Mouse (Mus musculus): ENCODE data around the gene Tlk1. TPM values are rescaled to one million over a fixed set of nuclear protein-coding genes. Genes with fewer than 3 reads are reported as not detected.

Gene Tlk1
- polyA plus RNA-seq, 1 experiment from 2014 or later, result 46.8 TPM

- Histone ChIP-seq H3K4me2 (no peak overlapping the region), H3K27ac (no peak overlapping the region), H3K9ac (replicated peaks) (no peak overlapping the region), H3K4me1 (replicated peaks) (0 out of 2 replicates have a peak, but pooled peaks cover 3% of the 10 kb centered on the region), H3K27me3 (no peaks in the 10 kb centered on the region), H3K36me3 (no peaks in the 10 kb centered on the region), H3K9me3 (no peaks in the 10 kb centered on the region), H3K4me3 (replicated peaks) (no peak overlapping the region)
- ATAC-seq (ENCODE audit: insufficient number of reproducible peaks, insufficient read depth, low FRiP score, low TSS enrichment, low read depth), result no peak
- 94% methylated on average over 3 of the region's 3 CpGs for WGBS
Measured at GRCm38 (mm10) chr2:70789331-70789730, 36.2 kb downstream of the Tlk1 start.

- Histone ChIP-seq H3K27ac (no peak overlapping the region), H3K9ac (replicated peaks) (no peak overlapping the region), H3K27me3 (no peaks in the 10 kb centered on the region), H3K36me3 (peaks cover 6% of the 10 kb centered on the region; the same call in 1 of the 2 replicates), H3K9me3 (no peaks in the 10 kb centered on the region), H3K4me1 (replicated peaks) (no peaks in the 10 kb centered on the region), H3K4me2 (no peak overlapping the region), H3K4me3 (replicated peaks) (no peak overlapping the region)
- 83% methylated on average over 4 of the region's 4 CpGs for WGBS
- ATAC-seq (ENCODE audit: insufficient number of reproducible peaks, insufficient read depth, low FRiP score, low TSS enrichment, low read depth), result no peak
Measured at GRCm38 (mm10) chr2:70784447-70784846, 41.1 kb downstream of the Tlk1 start.

GRCm38 (mm10) chr2:70783504-70783903, 42.0 kb downstream of the Tlk1 start:
- peaks cover 6% of the 10 kb centered on the region; the same call in 1 of the 2 replicates for H3K36me3 ChIP-seq
- 84% methylated on average over 8 of the region's 8 CpGs for WGBS
- no peak overlapping the region for H3K9ac ChIP-seq (replicated peaks)
- no peak overlapping the region for H3K4me2 ChIP-seq
- no peak overlapping the region for H3K27ac ChIP-seq
- no peak overlapping the region for H3K4me3 ChIP-seq (replicated peaks)
- ATAC-seq (ENCODE audit: insufficient number of reproducible peaks, insufficient read depth, low FRiP score, low TSS enrichment, low read depth), result no peak
- no peaks in the 10 kb centered on the region for H3K9me3 ChIP-seq
- H3K27me3 ChIP-seq, result no peaks in the 10 kb centered on the region
- no peaks in the 10 kb centered on the region for H3K4me1 ChIP-seq (replicated peaks)

- 92% methylated on average over 1 of the region's 1 CpGs for WGBS
- no peaks in the 10 kb centered on the region for H3K4me1 ChIP-seq (replicated peaks)
- H3K36me3 ChIP-seq, result peaks cover 10% of the 10 kb centered on the region; the same call in 1 of the 2 replicates
- H3K27me3 ChIP-seq, result no peaks in the 10 kb centered on the region
- no peak overlapping the region for H3K27ac ChIP-seq
- ATAC-seq (ENCODE audit: insufficient number of reproducible peaks, insufficient read depth, low FRiP score, low TSS enrichment, low read depth), result no peak
- H3K9me3 ChIP-seq, result no peaks in the 10 kb centered on the region
- no peak overlapping the region for H3K4me2 ChIP-seq
- H3K9ac ChIP-seq (replicated peaks), result no peak overlapping the region
- no peak overlapping the region for H3K4me3 ChIP-seq (replicated peaks)
Measured at GRCm38 (mm10) chr2:70779634-70780033, 45.9 kb downstream of the Tlk1 start.

GRCm38 (mm10) chr2:70776744-70777143, 48.8 kb downstream of the Tlk1 start:
- no peaks in the 10 kb centered on the region for H3K27me3 ChIP-seq
- H3K4me2 ChIP-seq, result no peak overlapping the region
- no peak overlapping the region for H3K9ac ChIP-seq (replicated peaks)
- ATAC-seq (ENCODE audit: insufficient number of reproducible peaks, insufficient read depth, low FRiP score, low TSS enrichment, low read depth), result no peak
- peaks cover 6% of the 10 kb centered on the region; the same call in 1 of the 2 replicates for H3K36me3 ChIP-seq
- H3K27ac ChIP-seq, result no peak overlapping the region
- H3K9me3 ChIP-seq, result no peaks in the 10 kb centered on the region
- no peak overlapping the region for H3K4me3 ChIP-seq (replicated peaks)
- no peaks in the 10 kb centered on the region for H3K4me1 ChIP-seq (replicated peaks)
- WGBS, result 88% methylated on average over 2 of the region's 2 CpGs

GRCm38 (mm10) chr2:70764734-70765133, 60.8 kb downstream of the Tlk1 start:
- Histone ChIP-seq H3K4me3 (replicated peaks) (no peak overlapping the region), H3K27ac (no peak overlapping the region), H3K36me3 (peaks cover 4% of the 10 kb centered on the region; the same call in 1 of the 2 replicates), H3K4me1 (replicated peaks) (no peaks in the 10 kb centered on the region), H3K27me3 (no peaks in the 10 kb centered on the region), H3K4me2 (no peak overlapping the region), H3K9ac (replicated peaks) (no peak overlapping the region), H3K9me3 (no peaks in the 10 kb centered on the region)
- no peak for ATAC-seq (ENCODE audit: insufficient number of reproducible peaks, insufficient read depth, low FRiP score, low TSS enrichment, low read depth)
- 80% methylated on average over 7 of the region's 7 CpGs for WGBS

GRCm38 (mm10) chr2:70762741-70763140, 62.8 kb downstream of the Tlk1 start:
- no peak for ATAC-seq (ENCODE audit: insufficient number of reproducible peaks, insufficient read depth, low FRiP score, low TSS enrichment, low read depth)

GRCm38 (mm10) chr2:70752149-70752548, 73.4 kb downstream of the Tlk1 start:
- Histone ChIP-seq H3K36me3 (peaks cover 47% of the 10 kb centered on the region), H3K27ac (no peak overlapping the region), H3K9me3 (no peaks in the 10 kb centered on the region), H3K9ac (replicated peaks) (no peak overlapping the region), H3K4me1 (replicated peaks) (no peaks in the 10 kb centered on the region), H3K27me3 (no peaks in the 10 kb centered on the region), H3K4me2 (no peak overlapping the region), H3K4me3 (replicated peaks) (no peak overlapping the region)
- ATAC-seq (ENCODE audit: insufficient number of reproducible peaks, insufficient read depth, low FRiP score, low TSS enrichment, low read depth), result no peak
- 97% methylated on average over 5 of the region's 5 CpGs for WGBS

More at GRCm38 (mm10) chr2:70762741-70763140, 62.8 kb downstream of the Tlk1 start:
- no peaks in the 10 kb centered on the region for H3K27me3 ChIP-seq
- H3K9ac ChIP-seq (replicated peaks), result no peak overlapping the region
- no peak overlapping the region for H3K4me2 ChIP-seq
- no peaks in the 10 kb centered on the region for H3K36me3 ChIP-seq
- H3K4me1 ChIP-seq (replicated peaks), result no peaks in the 10 kb centered on the region
- no peaks in the 10 kb centered on the region for H3K9me3 ChIP-seq
- H3K4me3 ChIP-seq (replicated peaks), result no peak overlapping the region
- WGBS, result 75% methylated on average over 1 of the region's 1 CpGs
- H3K27ac ChIP-seq, result no peak overlapping the region

GRCm38 (mm10) chr2:70751655-70752054, 73.9 kb downstream of the Tlk1 start:
- H3K9ac ChIP-seq (replicated peaks), result no peak overlapping the region
- WGBS, result 95% methylated on average over 2 of the region's 2 CpGs
- no peak overlapping the region for H3K27ac ChIP-seq
- no peaks in the 10 kb centered on the region for H3K4me1 ChIP-seq (replicated peaks)
- peaks cover 46% of the 10 kb centered on the region for H3K36me3 ChIP-seq
- H3K4me3 ChIP-seq (replicated peaks), result no peak overlapping the region
- no peaks in the 10 kb centered on the region for H3K9me3 ChIP-seq
- no peaks in the 10 kb centered on the region for H3K27me3 ChIP-seq
- H3K4me2 ChIP-seq, result no peak overlapping the region
- ATAC-seq (ENCODE audit: insufficient number of reproducible peaks, insufficient read depth, low FRiP score, low TSS enrichment, low read depth), result no peak

- peaks cover 71% of the 10 kb centered on the region for H3K36me3 ChIP-seq
Measured at GRCm38 (mm10) chr2:70742588-70742987, 82.9 kb downstream of the Tlk1 start.

GRCm38 (mm10) chr2:70741901-70742300, 83.6 kb downstream of the Tlk1 start:
- H3K9ac ChIP-seq (replicated peaks), result no peak overlapping the region
- no peaks in the 10 kb centered on the region for H3K4me1 ChIP-seq (replicated peaks)
- no peaks in the 10 kb centered on the region for H3K27me3 ChIP-seq
- H3K4me2 ChIP-seq, result no peak overlapping the region
- ATAC-seq (ENCODE audit: insufficient number of reproducible peaks, insufficient read depth, low FRiP score, low TSS enrichment, low read depth), result no peak
- 90% methylated on average over 5 of the region's 5 CpGs for WGBS
- no peak overlapping the region for H3K4me3 ChIP-seq (replicated peaks)
- H3K9me3 ChIP-seq, result no peaks in the 10 kb centered on the region
- H3K27ac ChIP-seq, result no peak overlapping the region
- H3K36me3 ChIP-seq, result peaks cover 78% of the 10 kb centered on the region

More at GRCm38 (mm10) chr2:70742588-70742987, 82.9 kb downstream of the Tlk1 start:
- Histone ChIP-seq H3K27ac (no peak overlapping the region), H3K27me3 (no peaks in the 10 kb centered on the region), H3K9me3 (no peaks in the 10 kb centered on the region), H3K4me2 (no peak overlapping the region), H3K4me3 (replicated peaks) (no peak overlapping the region), H3K9ac (replicated peaks) (no peak overlapping the region), H3K4me1 (replicated peaks) (no peaks in the 10 kb centered on the region)
- 91% methylated on average over 2 of the region's 2 CpGs for WGBS
- ATAC-seq (ENCODE audit: insufficient number of reproducible peaks, insufficient read depth, low FRiP score, low TSS enrichment, low read depth), result no peak

GRCm38 (mm10) chr2:70736008-70736407, 89.5 kb downstream of the Tlk1 start:
- Histone ChIP-seq H3K4me2 (no peak overlapping the region), H3K4me3 (replicated peaks) (no peak overlapping the region), H3K4me1 (replicated peaks) (no peaks in the 10 kb centered on the region), H3K9ac (replicated peaks) (no peak overlapping the region), H3K9me3 (no peaks in the 10 kb centered on the region), H3K27ac (no peak overlapping the region), H3K36me3 (peaks cover 60% of the 10 kb centered on the region), H3K27me3 (no peaks in the 10 kb centered on the region)
- ATAC-seq (ENCODE audit: insufficient number of reproducible peaks, insufficient read depth, low FRiP score, low TSS enrichment, low read depth), result no peak
- 82% methylated on average over 5 of the region's 5 CpGs for WGBS

All from limb, embryonic 12.5 days (tissue).